Mouse (Mus musculus) liver, postnatal 0 days (tissue): ENCODE results near the gene Olfm1. TPM values are rescaled to one million over a fixed set of nuclear protein-coding genes. Genes with fewer than 3 reads are reported as not detected.

Source experiments
- ATAC-seq: fragments of 200-750 bp; cut with Nextera tagmentation; 2 replicates; pipeline ENCODE4 v1.8.0; 2017; ENCODE audit warnings: mild to moderate bottlenecking, moderate library complexity
- DNase-seq: peaks from one replicate; pipeline ENCODE4 v3.0.0-alpha.2; 2016
- H3K27ac ChIP-seq: fragments of 300-500 bp; sonication (generic); 2 replicates; pipeline ENCODE4 v1.5.1; 2014; ENCODE audit warnings: antibody characterized with exemption, moderate library complexity, mild to moderate bottlenecking, low read depth
- H3K27me3 ChIP-seq: fragments of 300-500 bp; sonication (generic); 2 replicates; pipeline ENCODE4 v1.6.1; 2014; ENCODE audit warnings: low read length, control low read depth, mixed read lengths; ENCODE audit not compliant: insufficient read depth
- H3K36me3 ChIP-seq: fragments of 300-500 bp; sonication (generic); replicated peaks from 2 replicates; pipeline ENCODE4 v1.6.1; 2014; ENCODE audit warnings: mild to moderate bottlenecking, control low read depth, low read length, moderate library complexity, mixed read lengths; ENCODE audit not compliant: insufficient read depth
- H3K4me1 ChIP-seq: fragments of 300-500 bp; sonication (generic); 2 replicates; pipeline ENCODE4 v1.6.1; 2014; ENCODE audit warnings: antibody characterized with exemption, mild to moderate bottlenecking, control low read depth; ENCODE audit not compliant: insufficient read depth
- H3K4me2 ChIP-seq: fragments of 300-500 bp; sonication (generic); 2 replicates; pipeline ENCODE4 v1.6.1; 2014; ENCODE audit warnings: low read depth, mild to moderate bottlenecking, low read length, moderate library complexity, mixed read lengths
- H3K4me3 ChIP-seq: fragments of 300-500 bp; sonication (generic); 2 replicates; pipeline ENCODE4 v1.5.1; 2014; ENCODE audit warnings: low read depth, low read length
- H3K9ac ChIP-seq: fragments of 300-500 bp; sonication (generic); replicated peaks from 2 replicates; pipeline ENCODE4 v1.6.1; 2014; ENCODE audit warnings: mild to moderate bottlenecking, moderate library complexity
- H3K9me3 ChIP-seq: fragments of 300-500 bp; sonication (generic); 2 replicates; pipeline ENCODE4 v1.6.1; 2016; ENCODE audit warnings: mild to moderate bottlenecking, control low read depth, low read length, mixed read lengths
- CTCF ChIP-seq: sonication (generic); IDR thresholded peaks from 2 replicates; pipeline ENCODE4 v1.5.1; 2016; ENCODE audit warnings: antibody characterized with exemption, low read depth
- EP300 ChIP-seq: IDR thresholded peaks from 2 replicates; pipeline ENCODE4 v1.6.1; 2016; ENCODE audit warnings: antibody characterized with exemption, low read depth, mild to moderate bottlenecking
- WGBS: fragments of 180-500 bp; shearing (Covaris S2); extraction: QIAGEN DNeasy Blood & Tissue Kit; methylation state at CpG from one replicate; pipeline ENCODE4 v1.1.7; 2014; ENCODE audit not compliant: insufficient replicate concordance; 5-methylcytosine and 5-hydroxymethylcytosine counted together
- polyA plus RNA-seq: library from polyadenylated mRNA; unstranded; fragments of >200 nt; fragmentation: Nextera tagmentation; extraction: Ambion mirVana; gene quantifications from 2 replicates; pipeline ENCODE4 v1.2.1, GENCODE M21; 2015

Olfm1 gene
- polyA plus RNA-seq, 1 experiment from 2014 or later, result 2.4 TPM

GRCm38 (mm10) chr2:28278853-28279252, 86.1 kb downstream of the Olfm1 start:
- TF ChIP-seq EP300, result no peak
- no peak for TF ChIP-seq CTCF
- WGBS, result 85% methylated on average over 10 of the region's 10 CpGs
- H3K4me1 ChIP-seq, result no peaks in the 10 kb centered on the region
- DNase-seq (no peak), ATAC-seq (no peak)
- no peak overlapping the region for H3K9ac ChIP-seq
- no peak overlapping the region for H3K4me3 ChIP-seq
- H3K27ac ChIP-seq, result no peak overlapping the region
- H3K27me3 ChIP-seq, result no peaks in the 10 kb centered on the region; the same call in 1 of the 2 replicates
- no peaks in the 10 kb centered on the region for H3K36me3 ChIP-seq
- no peak overlapping the region for H3K4me2 ChIP-seq
- no peaks in the 10 kb centered on the region for H3K9me3 ChIP-seq

Other genes with a start within 250 kb of the Olfm1 start
- gene Fcnb, start 108.1 kb upstream of the Olfm1 start, polyA plus RNA-seq, result 56.1 and 57.0 TPM in 2 replicates